In genomic region chr2:156913191-156913590, GRCm38 (mm10) we compare ENCODE assay signal across 18 mouse cellular contexts. TPM values are rescaled to one million over a fixed set of nuclear protein-coding genes. Genes with fewer than 3 reads are reported as not detected.
DNase-seq lines count a peak whose midpoint lies in the region; ATAC-seq and TF ChIP-seq lines count a peak whose summit lies in the region.
"Had no signal": no experiment of that assay in that cellular context is flagged by ENCODE, and none has a peak within 500 bp of the region (broad histone marks: within the 10 kb centered on the region; RNA-seq: fewer than 3 reads in every experiment).

No protein-coding gene starts in this region.

- H3K4me2 ChIP-seq in lung, embryonic 16.5 days (ENCODE audit: low read depth, low read length), result no peak overlapping the region
- H3K4me2 ChIP-seq: embryonic facial prominence, embryonic 15.5 days; heart, embryonic 15.5 days; liver, embryonic 11.5 days; midbrain, embryonic 13.5 days; neural tube, embryonic 15.5 days had no signal

- H3K4me3 ChIP-seq in gastrocnemius, adult 2 months, result no peak overlapping the region
- no peak overlapping the region for H3K4me3 ChIP-seq in lung, embryonic 16.5 days (ENCODE audit: low read length)
- H3K4me3 ChIP-seq in G1E (ENCODE audit: low read depth, low read length), result no peak overlapping the region
- H3K4me3 ChIP-seq: embryonic facial prominence, embryonic 15.5 days; heart, embryonic 15.5 days; midbrain, embryonic 13.5 days; neural tube, embryonic 15.5 days had no signal

- peaks cover 4% of the 10 kb centered on the region; the same call in 1 of the 2 replicates for H3K4me1 ChIP-seq in lung, embryonic 16.5 days (replicated peaks; ENCODE audit: control insufficient read depth, insufficient read depth, low read length)
- peaks cover 42% of the 10 kb centered on the region for H3K4me1 ChIP-seq in G1E (ENCODE audit: insufficient read depth, low read depth, low read length)
- H3K4me1 ChIP-seq: embryonic facial prominence, embryonic 15.5 days; heart, embryonic 15.5 days; midbrain, embryonic 13.5 days; neural tube, embryonic 15.5 days had no signal

- no peaks in the 10 kb centered on the region for H3K9me3 ChIP-seq in lung, embryonic 16.5 days (ENCODE audit: control insufficient read depth, low read length)
- no peaks in the 10 kb centered on the region; the same call in 1 of the 2 replicates for H3K9me3 ChIP-seq in G1E (replicated peaks)
- H3K9me3 ChIP-seq: embryonic facial prominence, embryonic 15.5 days; heart, embryonic 15.5 days; midbrain, embryonic 13.5 days; neural tube, embryonic 15.5 days had no signal

- no peak overlapping the region for H3K9ac ChIP-seq in lung, embryonic 16.5 days (ENCODE audit: low read length)
- H3K9ac ChIP-seq: embryonic facial prominence, embryonic 15.5 days; heart, embryonic 15.5 days; midbrain, embryonic 13.5 days; neural tube, embryonic 15.5 days had no signal

- no peaks in the 10 kb centered on the region for H3K36me3 ChIP-seq in lung, embryonic 16.5 days (ENCODE audit: control insufficient read depth, insufficient read depth, low read length)
- no peaks in the 10 kb centered on the region for H3K36me3 ChIP-seq in G1E (replicated peaks)
- H3K36me3 ChIP-seq: embryonic facial prominence, embryonic 15.5 days; heart, embryonic 15.5 days; midbrain, embryonic 13.5 days; neural tube, embryonic 15.5 days had no signal

- WGBS in lung, embryonic 16.5 days, result 49% methylated on average over 5 of the region's 5 CpGs

- no peak for TF ChIP-seq CTCF in gastrocnemius, adult 2 months (IDR thresholded peaks at IDR 0.05)
- no peak for TF ChIP-seq CTCF in G1E (IDR thresholded peaks at IDR 0.05; ENCODE audit: low read depth, low read length)

- no peak overlapping the region for H3K27ac ChIP-seq in gastrocnemius, adult 2 months
- H3K27ac ChIP-seq in lung, embryonic 16.5 days (ENCODE audit: low read length), result no peak overlapping the region
- H3K27ac ChIP-seq: embryonic facial prominence, embryonic 15.5 days; heart, embryonic 15.5 days; midbrain, embryonic 13.5 days; neural tube, embryonic 15.5 days had no signal

- ATAC-seq in lung, embryonic 16.5 days (ENCODE audit: low read depth), result 0 out of 2 replicates have a peak, but pooled peaks have one; percentile 12
- ATAC-seq in G1E (ENCODE audit: extremely low read depth, insufficient number of reproducible peaks, low FRiP score, poor library complexity, severe bottlenecking), result no peak
- ATAC-seq: inflammation-experienced regulatory T-cells, adult 6 months; midbrain, embryonic 13.5 days had no signal

- H3K27me3 ChIP-seq in lung, embryonic 16.5 days (ENCODE audit: control insufficient read depth, insufficient read depth, low read depth, low read length), result no peaks in the 10 kb centered on the region
- no peaks in the 10 kb centered on the region for H3K27me3 ChIP-seq in G1E (ENCODE audit: insufficient read depth, low read length)
- H3K27me3 ChIP-seq: embryonic facial prominence, embryonic 15.5 days; heart, embryonic 15.5 days; midbrain, embryonic 13.5 days; neural tube, embryonic 15.5 days had no signal

- intact Hi-C loops in gastrocnemius, adult 2 months (cut with DNase I), result loop anchor here (1.0 kb wide), 1 partner anchor 34 kb away; no protein-coding TSS in a partner anchor

- peak; percentile 35 for DNase-seq in gastrocnemius, adult 2 months
- no peak for DNase-seq in gastrocnemius, adult 8-10 months (ENCODE audit: low spot score in 2 of 2)
- no peak for DNase-seq in lung, postnatal 4 days
- peak; percentile 1 for DNase-seq in G1E (ENCODE audit: low spot score)
- DNase-seq in adipocyte (ENCODE audit: low spot score), result peak; percentile 90
- DNase-seq in frontal cortex, postnatal 36 days (ENCODE audit: low spot score in 2 of 2), result no peak
- DNase-seq: gastrocnemius, postnatal 14 days; kidney, adult 2 months; kidney, postnatal 25 days; lung, adult 18-20 months; thymus, postnatal 14 days had no signal

RNA-seq across cellular contexts. Expression of gene Sla2, which starts 26.2 kb away (rescaled TPM):
- not detected for total RNA-seq in gastrocnemius, adult 2 months (2021)
- not detected for total RNA-seq in gastrocnemius, adult 8-10 months (2022)
- 0.63 and 2.0 TPM in 2 replicates for polyA plus RNA-seq in lung, embryonic 16.5 days (2015; fragmentation: Nextera tagmentation; extraction: Ambion mirVana)
- total RNA-seq in G1E (2014; fragmentation: Nextera tagmentation) (0.83 TPM in 1 of 2 replicates, not detected in the other), G1E (2017) (0.98 and 1.0 TPM in 2 replicates)
- 0.62 and 0.83 TPM in 2 replicates for polyA plus RNA-seq in G1E (2012)
- total RNA-seq: gastrocnemius, postnatal 14 days had no signal

RNA-seq across cellular contexts. Expression of gene Rab5if, which starts 50.3 kb away (rescaled TPM):
- 10 to 100 TPM; 89.0 to 98.6 TPM for total RNA-seq in gastrocnemius, adult 2 months (2021)
- 10 to 100 TPM; 84.3 to 97.1 (median 88.1) TPM for total RNA-seq in gastrocnemius, adult 8-10 months (2022)
- polyA plus RNA-seq in lung, embryonic 16.5 days (2015; fragmentation: Nextera tagmentation; extraction: Ambion mirVana), result 164 and 170 TPM in 2 replicates
- total RNA-seq in G1E (2014; fragmentation: Nextera tagmentation) (97.3 and 108 TPM in 2 replicates), G1E (2017) (210 and 302 TPM in 2 replicates)
- 103 and 173 TPM in 2 replicates for polyA plus RNA-seq in G1E (2012)

RNA-seq across cellular contexts. Expression of gene 4930518I15Rik, which starts 55.4 kb away (rescaled TPM):
- under 1 TPM; 0.73 to 0.79 TPM for total RNA-seq in gastrocnemius, adult 2 months (2021)
- total RNA-seq in gastrocnemius, adult 8-10 months (2022), result under 1 TPM; 0.22 to 0.86 (median 0.40) TPM
- polyA plus RNA-seq in lung, embryonic 16.5 days (2015; fragmentation: Nextera tagmentation; extraction: Ambion mirVana), result 7.6 and 9.2 TPM in 2 replicates
- 4.2 and 6.8 TPM in 2 replicates for total RNA-seq in G1E (2014; fragmentation: Nextera tagmentation)
- 1.6 and 1.9 TPM in 2 replicates for total RNA-seq in G1E (2017)
- polyA plus RNA-seq in G1E (2012), result 0.09 TPM in 2 replicates

Comparison
In these comparisons a context has a peak if more than half of its experiments do, and no peak if none do; other contexts are left out.
1. DNase-seq: peak in gastrocnemius, adult 2 months (single experiment), G1E (single experiment) and adipocyte (single experiment); none in gastrocnemius, adult 8-10 months (0 of 2), lung, postnatal 4 days (0 of 2) and frontal cortex, postnatal 36 days (0 of 2).